Mouse (Mus musculus) CH12.LX (cell line): ENCODE data around the gene Ifi203.
"Not testable (repeated sequence)": the region's sequence is repeated elsewhere in the genome, so short reads cannot be mapped to it uniquely, and the experiment has no call there.

Experiments used
- CTCF ChIP-seq, 2 experiments: IDR thresholded peaks in 1 of 2; conservative IDR thresholded peaks in 1 of 2; 2 replicates each; pipeline ENCODE4 v1.5.1; 2011 to 2012; ENCODE audit warnings: low read depth in 2 of 2, low read length in 2 of 2, improper control_type of control experiment in 1 of 2, inconsistent platforms in 1 of 2, mild to moderate bottlenecking in 1 of 2, moderate library complexity in 1 of 2
- MEF2A ChIP-seq: IDR thresholded peaks from 2 replicates; pipeline ENCODE4 v1.6.1; 2014; ENCODE audit warnings: low read depth, mild to moderate bottlenecking, inconsistent platforms, low read length, improper control_type of control experiment, borderline replicate concordance
- ZKSCAN1 ChIP-seq: IDR thresholded peaks from 2 replicates; pipeline ENCODE4 v1.6.1; 2012; ENCODE audit warnings: low read depth, inconsistent platforms, low read length, improper control_type of control experiment, borderline replicate concordance

GRCm38 (mm10) chr1:173913256-173913791 lies 29.1 kb downstream of the Ifi203 start:
- not testable (repeated sequence) for TF ChIP-seq CTCF (conservative IDR thresholded peaks at IDR 0.05 in 1 of 2, IDR thresholded peaks at IDR 0.05 in 1 of 2; ENCODE audit: low read depth in 2 of 2, low read length in 2 of 2); MEF2A; ZKSCAN1
